Mouse (Mus musculus) neutrophil, adult 65 days (primary cell): ENCODE data around the gene Gsto1. TPM values are rescaled to one million over a fixed set of nuclear protein-coding genes. Genes with fewer than 3 reads are reported as not detected.

ENCODE experiments used
- total RNA-seq: library from RNA; stranded (reverse); gene quantifications from 2 replicates; pipeline ENCODE4 v1.2.4, GENCODE M21; 2023

Gsto1 gene
- 60.4 and 65.2 TPM in 2 replicates for total RNA-seq

GRCm38 (mm10) chr19:47854796-47855783 lies at the start of gene Gsto1:
Gsto1 (plus strand) TSS chr19:47854970.

GRCm38 (mm10) chr19:47865353-47865947 lies 10.7 kb downstream of the Gsto1 start, which contains the start of gene Gsto2:
Gsto2 (plus strand) TSS chr19:47865534.

Other genes with a start within 250 kb of the Gsto1 start
- gene Col17a1, start 162.9 kb upstream of the Gsto1 start, total RNA-seq = not detected in 2 replicates
- gene Sfr1, start 123.3 kb upstream of the Gsto1 start, total RNA-seq = 63.1 and 74.4 TPM in 2 replicates
- gene Gsto2, start 10.6 kb downstream of the Gsto1 start, total RNA-seq = not detected in 2 replicates
- not detected in 2 replicates for gene Cfap43, start 64.3 kb downstream of the Gsto1 start, total RNA-seq
- 244 and 314 TPM in 2 replicates for gene Itprip, start 64.3 kb downstream of the Gsto1 start, total RNA-seq
- not detected in 2 replicates for gene Cfap58, start 82.7 kb downstream of the Gsto1 start, total RNA-seq